Mouse (Mus musculus): ENCODE data around the gene Sepsecs.

- TF ChIP-seq CTCF (IDR thresholded peaks at IDR 0.05) (no peak), EP300 (IDR thresholded peaks at IDR 0.05) (no peak)
Measured at GRCm38 (mm10) chr5:52638916-52639315, 30.6 kb downstream of the Sepsecs start.
